Mouse (Mus musculus) stomach, embryonic 14.5 days (tissue): Measurements from ENCODE around the gene Bace1. TPM values are rescaled to one million over a fixed set of nuclear protein-coding genes. Genes with fewer than 3 reads are reported as not detected.
A peak's percentile ranks its signal among the peaks of the same experiment; 100 is the strongest.

ENCODE experiments used
- ATAC-seq: fragments of 200-750 bp; cut with Nextera tagmentation; 2 replicates; pipeline ENCODE4 v1.8.0; 2017; ENCODE audit warnings: low read depth, moderate TSS enrichment; ENCODE audit not compliant: insufficient number of reproducible peaks, insufficient read depth, low FRiP score
- H3K27ac ChIP-seq: fragments of 300-500 bp; sonication (generic); 2 replicates; pipeline ENCODE4 v1.5.1; 2014; ENCODE audit warnings: mild to moderate bottlenecking, low read length, moderate library complexity, mixed read lengths
- H3K27me3 ChIP-seq: fragments of 300-500 bp; sonication (generic); 2 replicates; pipeline ENCODE4 v1.6.1; 2014; ENCODE audit warnings: low read length, control low read depth, mixed read lengths; ENCODE audit not compliant: control insufficient read depth, insufficient read depth
- H3K36me3 ChIP-seq: fragments of 300-500 bp; sonication (generic); 2 replicates; pipeline ENCODE4 v1.6.1; 2014; ENCODE audit warnings: mild to moderate bottlenecking, control low read depth, low read length, moderate library complexity, mixed read lengths; ENCODE audit not compliant: control insufficient read depth, insufficient read depth
- H3K4me1 ChIP-seq: fragments of 300-500 bp; sonication (generic); 2 replicates; pipeline ENCODE4 v1.6.1; 2014; ENCODE audit warnings: low read length, control low read depth, mixed read lengths; ENCODE audit not compliant: control insufficient read depth, insufficient read depth
- H3K4me2 ChIP-seq: fragments of 300-500 bp; sonication (generic); replicated peaks from 2 replicates; pipeline ENCODE4 v1.6.1; 2014; ENCODE audit warnings: low read depth, low read length, control low read depth
- H3K4me3 ChIP-seq: fragments of 300-500 bp; sonication (generic); 2 replicates; pipeline ENCODE4 v1.5.1; 2014; ENCODE audit warnings: low read depth, low read length, control low read depth
- H3K9ac ChIP-seq: fragments of 300-500 bp; sonication (generic); replicated peaks from 2 replicates; pipeline ENCODE4 v1.6.1; 2014; ENCODE audit warnings: low read depth, mild to moderate bottlenecking, control low read depth, low read length, moderate library complexity, mixed read lengths
- H3K9me3 ChIP-seq: fragments of 300-500 bp; sonication (generic); 2 replicates; pipeline ENCODE4 v1.6.1; 2016; ENCODE audit warnings: low read depth, low read length, control low read depth; ENCODE audit not compliant: control insufficient read depth
- WGBS: fragments of 180-500 bp; shearing (Covaris S2); extraction: QIAGEN DNeasy Blood & Tissue Kit; methylation state at CpG from one replicate; pipeline ENCODE4 v1.1.7; 2014; 5-methylcytosine and 5-hydroxymethylcytosine counted together
- polyA plus RNA-seq: library from polyadenylated mRNA; unstranded; fragments of >200 nt; fragmentation: Nextera tagmentation; extraction: Ambion mirVana; gene quantifications from 2 replicates; pipeline ENCODE4 v1.2.1, GENCODE M21; 2014

The Bace1 gene
- 34.3 and 37.1 TPM in 2 replicates for polyA plus RNA-seq

GRCm38 (mm10) chr9:45838434-45839138, at the start of gene Bace1:
Gene Bace1, plus strand, starts transcription at chr9:45838580.
- Histone ChIP-seq H3K36me3 (no peaks in the 10 kb centered on the region; the same call in 1 of the 2 replicates), H3K9ac (peak within 1 kb of the TSS; percentile 83), H3K27me3 (no peaks in the 10 kb centered on the region), H3K4me1 (peaks cover 20% of the 10 kb centered on the region), H3K4me2 (peak within 1 kb of the TSS; percentile 97), H3K4me3 (peak within 1 kb of the TSS; percentile 95), H3K27ac (no peak within 1 kb of the TSS; the same call in 1 of the 2 replicates), H3K9me3 (no peaks in the 10 kb centered on the region)
- under 1% methylated on average over 40 of the region's 40 CpGs for WGBS
- peak; percentile 68; the same call in 1 of the 2 replicates for ATAC-seq

DNA sequence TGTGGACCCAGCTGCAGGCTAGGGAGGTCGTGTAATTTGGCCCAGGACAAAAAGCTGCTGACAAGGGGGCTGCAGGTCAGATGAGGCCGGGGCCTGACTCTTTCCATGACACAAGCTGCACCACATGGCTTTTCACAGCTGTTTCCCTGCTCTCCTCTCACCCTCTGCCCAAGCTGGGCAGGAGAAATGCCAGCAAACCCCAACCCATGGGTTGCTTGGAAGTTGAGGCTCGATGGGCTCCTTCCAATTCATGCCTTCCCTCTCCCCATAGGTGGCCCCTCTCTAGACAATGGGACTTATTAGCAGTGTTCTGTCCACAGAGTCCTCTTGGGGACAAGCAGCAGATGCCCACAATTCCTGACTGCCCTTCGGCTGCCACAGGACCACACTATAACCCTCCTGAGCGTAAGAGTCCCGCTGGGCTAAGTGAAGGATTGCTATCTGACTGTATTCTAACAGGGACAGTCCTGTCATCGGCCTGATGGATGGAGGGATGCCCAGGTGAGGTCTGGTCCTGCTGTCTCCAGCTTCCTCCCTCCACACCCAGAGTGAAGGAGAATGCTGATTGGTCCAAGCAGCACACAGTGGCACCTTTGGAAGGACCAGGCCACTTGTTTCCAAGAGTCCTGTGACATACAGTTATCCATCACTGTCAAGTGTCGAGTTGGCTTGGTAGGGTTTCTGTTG, 46.8 kb upstream of the Bace1 start:
- no peaks in the 10 kb centered on the region for H3K27me3 ChIP-seq
- peaks cover 3% of the 10 kb centered on the region; the same call in 1 of the 2 replicates for H3K36me3 ChIP-seq
- H3K4me3 ChIP-seq: no peak overlapping the region
- no peaks in the 10 kb centered on the region for H3K9me3 ChIP-seq
- H3K4me2 ChIP-seq: no peak overlapping the region
- WGBS: 79% methylated on average over 8 of the region's 8 CpGs
- no peak for ATAC-seq
- H3K27ac ChIP-seq: no peak overlapping the region
- peaks cover 3% of the 10 kb centered on the region; the same call in 1 of the 2 replicates for H3K4me1 ChIP-seq
- H3K9ac ChIP-seq: no peak overlapping the region

GRCm38 (mm10) chr9:45792235-45792634, 46.1 kb upstream of the Bace1 start:
- H3K9me3 ChIP-seq: no peaks in the 10 kb centered on the region
- no peak overlapping the region for H3K27ac ChIP-seq
- no peak overlapping the region for H3K9ac ChIP-seq
- H3K27me3 ChIP-seq: no peaks in the 10 kb centered on the region
- no peak for ATAC-seq
- peaks cover 3% of the 10 kb centered on the region; the same call in 1 of the 2 replicates for H3K4me1 ChIP-seq
- 92% methylated on average over 1 of the region's 1 CpGs for WGBS
- H3K36me3 ChIP-seq: peaks cover 3% of the 10 kb centered on the region; the same call in 1 of the 2 replicates
- H3K4me2 ChIP-seq: no peak overlapping the region
- no peak overlapping the region for H3K4me3 ChIP-seq

DNA sequence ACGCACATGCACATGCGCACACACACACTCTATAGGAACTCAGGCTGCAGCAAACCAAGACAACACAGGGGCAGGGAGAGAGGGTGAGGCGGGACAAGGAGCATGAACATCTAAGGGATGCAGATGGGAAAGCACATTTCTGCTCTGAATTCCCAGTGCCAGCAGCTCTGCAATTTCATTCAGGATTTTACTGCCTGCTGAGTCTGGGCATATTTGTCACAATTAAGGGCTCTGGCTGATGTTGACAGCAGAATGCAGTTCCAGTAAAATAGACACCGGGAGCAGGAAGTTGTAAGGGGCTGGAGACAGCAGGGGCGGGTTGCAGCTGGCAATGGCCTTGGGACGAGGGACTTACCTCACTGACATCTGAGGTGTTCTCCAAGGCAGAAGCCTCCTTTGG, 44.7 kb upstream of the Bace1 start:
- Histone ChIP-seq H3K36me3 (peaks cover 3% of the 10 kb centered on the region; the same call in 1 of the 2 replicates), H3K27me3 (no peaks in the 10 kb centered on the region), H3K27ac (no peak overlapping the region), H3K4me1 (peaks cover under 1% of the 10 kb centered on the region; the same call in 1 of the 2 replicates), H3K4me2 (no peak overlapping the region), H3K9me3 (no peaks in the 10 kb centered on the region), H3K9ac (no peak overlapping the region), H3K4me3 (no peak overlapping the region)
- no peak for ATAC-seq
- 84% methylated on average over 6 of the region's 6 CpGs for WGBS

GRCm38 (mm10) chr9:45795722-45796121, 42.7 kb upstream of the Bace1 start:
- H3K4me2 ChIP-seq: no peak overlapping the region
- no peak overlapping the region for H3K4me3 ChIP-seq
- no peak overlapping the region for H3K27ac ChIP-seq
- no peaks in the 10 kb centered on the region for H3K27me3 ChIP-seq
- ATAC-seq: no peak
- peaks cover 3% of the 10 kb centered on the region; the same call in 1 of the 2 replicates for H3K36me3 ChIP-seq
- no peaks in the 10 kb centered on the region for H3K9me3 ChIP-seq
- no peak overlapping the region for H3K9ac ChIP-seq
- peaks cover 3% of the 10 kb centered on the region; the same call in 1 of the 2 replicates for H3K4me1 ChIP-seq
- WGBS: 81% methylated on average over 5 of the region's 5 CpGs

DNA sequence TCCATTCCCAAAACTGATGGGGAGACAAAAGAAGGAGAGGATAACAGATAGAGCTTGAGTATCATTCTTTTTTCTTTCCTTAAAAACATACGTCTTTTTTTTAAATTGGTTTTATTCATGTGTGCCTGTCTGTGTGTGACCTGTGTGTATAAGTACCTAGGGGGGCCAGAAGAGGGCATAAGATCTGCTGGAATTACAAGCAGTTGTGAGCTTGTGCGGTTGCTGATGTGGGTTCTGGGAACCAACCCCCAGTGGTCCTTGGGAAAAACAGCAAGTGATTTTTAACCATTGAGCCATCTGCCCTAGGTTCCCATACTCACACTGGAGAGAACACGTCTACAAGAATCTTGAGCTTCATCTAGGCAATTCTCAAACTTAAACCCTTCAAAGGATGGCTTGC, 41.1 kb upstream of the Bace1 start:
- Histone ChIP-seq H3K4me2 (no peak overlapping the region), H3K36me3 (no peaks in the 10 kb centered on the region; the same call in 1 of the 2 replicates)
- WGBS: 82% methylated on average over 3 of the region's 3 CpGs

DNA sequence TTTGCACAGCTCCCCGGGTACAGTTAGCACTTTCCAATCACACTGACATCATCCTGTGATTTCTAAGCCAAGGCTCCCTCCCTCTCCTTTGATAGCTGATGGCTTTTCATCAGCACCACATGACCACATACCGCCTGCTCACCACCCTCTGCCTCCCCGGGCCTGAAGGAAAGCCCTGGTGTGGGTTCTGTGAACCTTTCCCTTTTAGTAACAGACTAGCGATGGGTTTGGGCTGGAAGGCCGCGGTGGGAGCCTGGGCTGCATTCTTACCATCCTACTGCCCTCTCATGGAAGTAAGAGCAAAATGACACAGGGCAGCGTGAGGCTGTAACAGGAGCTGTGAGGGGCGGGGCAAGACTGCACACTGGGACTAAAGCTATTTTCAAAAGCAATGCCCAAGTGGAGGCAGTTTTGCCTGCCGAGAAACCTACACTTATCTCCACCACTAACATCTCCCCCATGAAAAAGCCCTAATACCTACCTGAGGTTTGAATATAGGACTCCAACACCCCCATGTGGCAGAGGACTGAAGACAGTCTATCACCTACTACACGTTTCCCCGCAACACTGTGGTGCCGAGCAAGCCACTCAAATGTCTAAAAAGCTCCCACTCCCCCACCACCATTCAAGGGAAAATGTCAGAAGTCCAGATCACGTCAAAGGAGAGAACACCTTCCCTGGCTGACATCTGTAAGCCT, 39.8 kb upstream of the Bace1 start:
- no peaks in the 10 kb centered on the region for H3K27me3 ChIP-seq
- no peaks in the 10 kb centered on the region for H3K9me3 ChIP-seq
- H3K36me3 ChIP-seq: no peaks in the 10 kb centered on the region; the same call in 1 of the 2 replicates
- 14% methylated on average over 13 of the region's 13 CpGs for WGBS
- H3K4me3 ChIP-seq: no peak overlapping the region
- no peak overlapping the region for H3K27ac ChIP-seq
- H3K9ac ChIP-seq: no peak overlapping the region
- peaks cover 3% of the 10 kb centered on the region; the same call in 1 of the 2 replicates for H3K4me1 ChIP-seq
- ATAC-seq: peak; percentile 75; the same call in 1 of the 2 replicates
- H3K4me2 ChIP-seq: 0 out of 2 replicates have a peak overlapping the region, but pooled peaks have one; percentile 17

More for the DNA sequence above, 41.1 kb upstream of the Bace1 start:
- no peak overlapping the region for H3K9ac ChIP-seq
- H3K27ac ChIP-seq: no peak overlapping the region
- no peaks in the 10 kb centered on the region for H3K9me3 ChIP-seq
- no peak overlapping the region for H3K4me3 ChIP-seq
- no peaks in the 10 kb centered on the region for H3K27me3 ChIP-seq
- H3K4me1 ChIP-seq: peaks cover 3% of the 10 kb centered on the region; the same call in 1 of the 2 replicates
- ATAC-seq: no peak

- Histone ChIP-seq H3K4me2 (no peak overlapping the region), H3K9ac (no peak overlapping the region)
- 79% methylated on average over 8 of the region's 8 CpGs for WGBS
Measured at GRCm38 (mm10) chr9:45799402-45799801, 39.0 kb upstream of the Bace1 start.

More at GRCm38 (mm10) chr9:45799402-45799801, 39.0 kb upstream of the Bace1 start:
- ATAC-seq: no peak
- no peaks in the 10 kb centered on the region for H3K9me3 ChIP-seq
- H3K4me1 ChIP-seq: peaks cover 3% of the 10 kb centered on the region; the same call in 1 of the 2 replicates
- no peak overlapping the region for H3K27ac ChIP-seq
- H3K36me3 ChIP-seq: peaks cover 5% of the 10 kb centered on the region; the same call in 1 of the 2 replicates
- H3K4me3 ChIP-seq: no peak overlapping the region
- no peaks in the 10 kb centered on the region for H3K27me3 ChIP-seq
